8 mouse cellular contexts compared by ENCODE assay signal in the genomic region with DNA sequence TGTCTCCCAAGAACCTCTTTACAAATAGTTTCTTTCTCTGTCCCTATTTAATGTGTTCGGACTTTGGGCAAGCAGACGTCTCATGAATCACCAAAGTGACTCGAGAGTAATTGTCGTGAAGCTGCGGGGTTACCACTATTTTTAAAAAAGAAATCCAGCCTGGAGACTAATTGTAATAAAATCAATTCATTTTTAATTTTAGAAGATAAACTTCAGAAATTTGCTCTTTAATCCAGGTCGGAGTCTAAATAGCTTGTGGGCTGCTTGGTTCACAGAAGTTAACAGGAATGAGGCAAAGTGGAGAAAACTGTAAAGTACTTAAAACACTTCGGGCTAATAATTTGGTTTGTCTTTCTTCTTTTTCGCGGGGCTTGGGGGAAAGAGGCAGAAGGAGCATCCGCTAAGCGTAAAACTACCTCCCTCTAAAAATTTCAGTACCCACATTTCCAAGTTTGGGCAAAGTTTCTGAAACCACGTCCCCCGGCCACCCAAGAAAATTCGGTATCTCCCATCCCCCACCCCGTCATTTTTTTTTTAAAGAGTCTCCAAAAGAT. TPM values are rescaled to one million over a fixed set of nuclear protein-coding genes. Genes with fewer than 3 reads are reported as not detected.
DNase-seq lines count a peak whose midpoint lies in the region; ATAC-seq and TF ChIP-seq lines count a peak whose summit lies in the region.

No protein-coding gene starts in this region.

- intact Hi-C loops in heart, postnatal 14 days (cut with DNase I): loop anchor here (2.0 to 10.0 kb wide), 2 partner anchors 173 to 581 kb away; no protein-coding TSS in a partner anchor

- peaks cover 17% of the 10 kb centered on the region for H3K4me1 ChIP-seq in heart, embryonic 13.5 days
- H3K4me1 ChIP-seq in ES-E14 (ENCODE audit: control insufficient read depth in 2 of 2, insufficient read depth in 2 of 2, low read length in 2 of 2, poor library complexity in 1 of 2): peaks cover 0 to 3% of the 10 kb centered on the region in 2 experiments; a peak in 1 of 4 replicates
- H3K4me1 ChIP-seq in forebrain, embryonic 16.5 days (replicated peaks; ENCODE audit: control insufficient read depth, insufficient read depth, low read length): peaks cover 39% of the 10 kb centered on the region
- H3K4me1 ChIP-seq in liver, embryonic 16.5 days (ENCODE audit: control insufficient read depth, low read depth, low read length): peaks cover 2% of the 10 kb centered on the region

- in situ Hi-C loops in ES-E14 (cut with MboI; ENCODE audit: low sequenced_read_pairs in 2 of 2, unreplicated experiment in 2 of 2): loop anchor here in 1 of 2 experiments (10.0 kb wide), 1 partner anchor 583 kb away; no protein-coding TSS in a partner anchor

- H3K4me2 ChIP-seq in heart, embryonic 13.5 days: peak overlapping the region; percentile 97
- peak overlapping the region; percentile 96 for H3K4me2 ChIP-seq in forebrain, embryonic 16.5 days (ENCODE audit: low read length)
- H3K4me2 ChIP-seq in liver, embryonic 16.5 days (ENCODE audit: low read depth, low read length): peak overlapping the region; percentile 60

- no peak overlapping the region for H3K27ac ChIP-seq in heart, embryonic 13.5 days (replicated peaks)
- no peak overlapping the region for H3K27ac ChIP-seq in ES-E14 (ENCODE audit: insufficient read depth, low read depth, low read length, poor library complexity, severe bottlenecking)
- H3K27ac ChIP-seq in forebrain, embryonic 16.5 days (ENCODE audit: low read length): no peak overlapping the region
- no peak overlapping the region for H3K27ac ChIP-seq in liver, embryonic 16.5 days (ENCODE audit: low read length)

- H3K9me3 ChIP-seq in heart, embryonic 13.5 days: no peaks in the 10 kb centered on the region
- no peaks in the 10 kb centered on the region for H3K9me3 ChIP-seq in ES-E14 (ENCODE audit: control insufficient read depth, insufficient read depth, low read depth, low read length)
- no peaks in the 10 kb centered on the region for H3K9me3 ChIP-seq in forebrain, embryonic 16.5 days (ENCODE audit: control insufficient read depth, low read length)
- no peaks in the 10 kb centered on the region for H3K9me3 ChIP-seq in liver, embryonic 16.5 days (replicated peaks; ENCODE audit: control insufficient read depth, low read length)

- ATAC-seq in heart, embryonic 13.5 days (ENCODE audit: extremely low read depth, insufficient number of reproducible peaks, low FRiP score, low TSS enrichment): no peak
- ATAC-seq in forebrain, embryonic 16.5 days: no peak
- ATAC-seq in liver, embryonic 16.5 days (ENCODE audit: low read depth): no peak
- ATAC-seq in activated CD4-positive, CD25-positive, alpha-beta regulatory T cell, adult 4 months: no peak

- H3K4me3 ChIP-seq in heart, embryonic 13.5 days: peak overlapping the region; percentile 70
- peak overlapping the region; percentile 52 to 81; a peak in 3 of 4 replicates for H3K4me3 ChIP-seq in ES-E14 (ENCODE audit: insufficient read depth in 1 of 2, low read depth in 1 of 2, low read length in 2 of 2, poor library complexity in 1 of 2, severe bottlenecking in 1 of 2)
- peak overlapping the region; percentile 63 for H3K4me3 ChIP-seq in forebrain, embryonic 16.5 days (replicated peaks; ENCODE audit: low read length)
- H3K4me3 ChIP-seq in liver, embryonic 16.5 days (ENCODE audit: low read depth, low read length): peak overlapping the region; percentile 62

- no peaks in the 10 kb centered on the region for H3K36me3 ChIP-seq in heart, embryonic 13.5 days
- no peaks in the 10 kb centered on the region for H3K36me3 ChIP-seq in ES-E14 (ENCODE audit: control insufficient read depth, insufficient read depth, low read length, poor library complexity, severe bottlenecking)
- H3K36me3 ChIP-seq in forebrain, embryonic 16.5 days (ENCODE audit: control insufficient read depth, insufficient read depth): no peaks in the 10 kb centered on the region
- no peaks in the 10 kb centered on the region for H3K36me3 ChIP-seq in liver, embryonic 16.5 days (ENCODE audit: control insufficient read depth, insufficient read depth)

- WGBS in heart, embryonic 13.5 days: 1% methylated on average over 15 of the region's 15 CpGs
- WGBS in forebrain, embryonic 16.5 days: 1% methylated on average over 15 of the region's 15 CpGs
- WGBS in liver, embryonic 16.5 days (ENCODE audit: insufficient replicate concordance): 1% methylated on average over 15 of the region's 15 CpGs

- peak overlapping the region; percentile 78 for H3K9ac ChIP-seq in heart, embryonic 13.5 days
- H3K9ac ChIP-seq in ES-E14 (ENCODE audit: insufficient read depth, low read depth, low read length, poor library complexity, severe bottlenecking): no peak overlapping the region
- H3K9ac ChIP-seq in forebrain, embryonic 16.5 days (replicated peaks; ENCODE audit: low read depth, low read length): no peak overlapping the region; the same call in 1 of the 2 replicates
- peak overlapping the region; percentile 39; the same call in 1 of the 2 replicates for H3K9ac ChIP-seq in liver, embryonic 16.5 days (ENCODE audit: low read depth, low read length)

- DNase-seq in heart, postnatal 14 days: no peak
- no peak for DNase-seq in ES-E14 (ENCODE audit: low read depth, low spot score)
- no peak for DNase-seq in adrenal gland, postnatal 4 days (ENCODE audit: low spot score in 2 of 2)
- DNase-seq in yolk sac, embryonic 10.5 days (ENCODE audit: low spot score): no peak

- peaks cover 50% of the 10 kb centered on the region for H3K27me3 ChIP-seq in heart, embryonic 13.5 days (replicated peaks)
- H3K27me3 ChIP-seq in forebrain, embryonic 16.5 days (replicated peaks; ENCODE audit: control insufficient read depth, insufficient read depth, low read length): peaks cover 26% of the 10 kb centered on the region
- H3K27me3 ChIP-seq in liver, embryonic 16.5 days (ENCODE audit: control insufficient read depth, insufficient read depth, low read depth, low read length): peaks cover 64% of the 10 kb centered on the region

TF ChIP-seq in ES-E14, 5 proteins besides CTCF, POLR2A, EP300 and RAD21:
- no peak for TF ChIP-seq ZNF384 (IDR thresholded peaks at IDR 0.05; ENCODE audit: low read depth, low read length)
TF ChIP-seq in ES-E14: peak in this region for 0.

RNA-seq across cellular contexts. Expression of a gene that starts 1.1 kb away (rescaled TPM):
- polyA plus RNA-seq in heart, embryonic 13.5 days (2015; fragmentation: Nextera tagmentation; extraction: Ambion mirVana): 7.4 and 7.5 TPM in 2 replicates
- total RNA-seq in heart, postnatal 14 days (2021): 1 to 10 TPM; 1.4 to 1.6 TPM
- 7.2 and 16.6 TPM in 2 replicates for total RNA-seq in ES-E14 (2012; rRNA removed)
- polyA plus RNA-seq in forebrain, embryonic 16.5 days (2015; fragmentation: Nextera tagmentation; extraction: Ambion mirVana): 10.4 and 11.2 TPM in 2 replicates
- polyA plus RNA-seq in liver, embryonic 16.5 days (2015; fragmentation: Nextera tagmentation; extraction: Ambion mirVana): 3.6 and 4.3 TPM in 2 replicates
- under 1 TPM in 1 of 2 experiments, not detected in 1; 0.33 TPM for polyA plus RNA-seq in activated CD4-positive, CD25-positive, alpha-beta regulatory T cell, adult 4 months (2017; shearing (Covaris generic))
- 10 to 100 TPM; 17.6 to 23.0 TPM for total RNA-seq in adrenal gland, postnatal 4 days (2021)

Comparison
In these comparisons a context has a peak if more than half of its experiments do, and no peak if none do; other contexts are left out.
1. H3K9ac ChIP-seq: peak in heart, embryonic 13.5 days (single experiment) and liver, embryonic 16.5 days (single experiment); none in ES-E14 (single experiment) and forebrain, embryonic 16.5 days (single experiment).
2. Peak in every context shown above with its lines, with median percentiles within 50 percentile points of each other: H3K4me2 ChIP-seq and H3K4me3 ChIP-seq.